Mouse (Mus musculus) left cerebral cortex, adult 2 months (tissue): ENCODE results near the gene Ptpru. TPM values are rescaled to one million over a fixed set of nuclear protein-coding genes. Genes with fewer than 3 reads are reported as not detected.
"Not testable (repeated sequence)": the region's sequence is repeated elsewhere in the genome, so short reads cannot be mapped to it uniquely, and the experiment has no call there.

Experiments
- DNase-seq, 2 experiments: peaks; one replicate each; pipeline ENCODE4 v3.0.0; 2021 to 2022; ENCODE audit warnings: low spot score in 2 of 2, mixed read lengths in 1 of 2; ENCODE audit errors: extremely low spot score in 1 of 2
- H3K27ac ChIP-seq: fragments of 200-600 bp; 2 replicates; pipeline ENCODE4 v1.8.1; 2022
- H3K4me3 ChIP-seq: fragments of 200-600 bp; 2 replicates; pipeline ENCODE4 v1.8.1; 2022
- CTCF ChIP-seq: fragments of 200-600 bp; IDR thresholded peaks from 2 replicates; pipeline ENCODE4 v1.8.1; 2022; ENCODE audit warnings: antibody characterized with exemption, mild to moderate bottlenecking, moderate library complexity
- intact Hi-C: fragments of 180-260 bp; cut with DNase I; formaldehyde crosslinking; loops from one replicate; pipeline ENCODE4 v1.15.1; 2025
- total RNA-seq, 2 experiments: library from RNA; stranded (reverse); gene quantifications; 2 replicates each; pipeline ENCODE4 v1.2.3; 2021

The Ptpru gene
- total RNA-seq, 2 experiments from 2014 or later = 53.4 to 59.2 TPM

DNA sequence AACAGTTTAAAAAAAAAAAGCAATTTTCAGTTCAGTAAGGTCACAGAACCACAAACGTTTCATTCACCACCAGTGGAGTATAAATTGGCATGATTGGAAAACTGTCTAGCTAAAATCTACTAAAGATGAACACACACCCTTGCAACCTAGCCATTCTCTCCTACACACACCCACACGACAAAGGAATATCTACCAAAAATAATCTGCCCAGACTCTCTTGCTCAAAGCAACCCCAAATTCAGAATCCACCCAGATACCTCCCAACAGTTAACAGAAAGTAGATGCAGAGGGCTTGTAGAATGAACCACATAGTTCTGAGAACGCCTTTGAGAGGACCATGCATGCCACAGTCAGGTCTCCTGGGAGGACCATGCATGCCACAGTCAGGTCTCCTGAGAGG, 32.8 kb downstream of the Ptpru start:
- no peak overlapping the region for H3K4me3 ChIP-seq
- DNase-seq = no peak
- no peak overlapping the region for H3K27ac ChIP-seq
- intact Hi-C loops = no loop called here
- TF ChIP-seq CTCF = no peak

DNA sequence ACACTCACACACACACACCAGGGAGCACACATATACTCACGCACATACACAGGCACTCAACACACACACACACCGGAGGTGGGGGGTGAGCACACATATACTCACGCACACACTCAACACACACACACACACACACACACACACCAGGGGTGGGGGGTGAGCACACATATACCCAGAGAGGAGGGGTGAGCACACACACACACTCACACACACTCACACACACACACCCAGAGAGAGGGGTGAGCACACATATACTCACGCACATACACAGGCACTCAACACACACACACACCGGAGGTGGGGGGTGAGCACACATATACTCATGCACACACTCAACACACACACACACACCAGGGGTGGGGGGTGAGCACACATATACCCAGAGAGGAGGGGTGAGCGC, 33.4 kb downstream of the Ptpru start:
- H3K27ac ChIP-seq, DNase-seq, H3K4me3 ChIP-seq, intact Hi-C loops: not testable (repeated sequence)

DNA sequence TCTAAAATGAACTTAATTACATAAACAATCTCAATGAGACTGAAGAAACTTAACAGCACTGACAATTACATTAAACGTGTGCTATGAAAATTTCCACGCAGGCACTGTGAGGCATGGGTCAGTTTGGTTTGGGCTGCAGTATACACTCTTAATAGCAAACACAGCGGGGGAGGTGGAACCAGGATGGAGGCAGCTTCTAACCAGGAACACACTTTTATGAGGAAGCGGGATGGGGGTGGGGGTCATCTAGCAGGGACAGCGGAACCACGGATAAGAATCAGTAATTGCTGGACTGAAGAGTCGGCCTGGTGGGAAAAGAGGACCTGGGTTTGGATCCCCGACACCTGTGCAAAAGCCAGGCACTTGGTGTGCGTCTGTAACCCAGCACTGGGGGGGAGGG, 34.2 kb downstream of the Ptpru start:
- H3K4me3 ChIP-seq = no peak overlapping the region
- no peak for TF ChIP-seq CTCF
- intact Hi-C loops = no loop called here
- no peak overlapping the region for H3K27ac ChIP-seq
- DNase-seq = no peak

DNA sequence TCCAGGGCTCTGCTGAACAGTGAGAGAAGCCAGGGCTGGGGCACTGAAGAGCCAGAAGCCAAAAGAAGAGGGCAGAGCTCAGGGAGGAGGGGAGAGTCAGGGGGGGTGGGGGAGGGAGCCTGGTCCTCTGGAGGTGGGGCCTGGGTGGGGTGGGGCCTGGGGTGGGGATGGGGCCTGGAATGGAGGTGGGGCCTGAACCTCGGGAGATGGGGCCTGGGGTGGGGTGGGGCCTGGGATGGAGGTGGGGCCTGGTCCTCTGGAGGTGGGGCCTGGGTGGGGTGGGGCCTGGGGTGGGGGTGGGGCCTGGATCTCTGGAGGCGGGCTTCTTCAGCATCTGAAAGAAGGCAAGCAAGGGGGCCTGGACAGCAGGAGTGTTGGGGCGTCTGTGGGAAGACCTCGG, 39.1 kb downstream of the Ptpru start:
- intact Hi-C loops = no loop called here
- Histone ChIP-seq H3K27ac (no peak overlapping the region), H3K4me3 (no peak overlapping the region)
- no peak for TF ChIP-seq CTCF
- no peak for DNase-seq

DNA sequence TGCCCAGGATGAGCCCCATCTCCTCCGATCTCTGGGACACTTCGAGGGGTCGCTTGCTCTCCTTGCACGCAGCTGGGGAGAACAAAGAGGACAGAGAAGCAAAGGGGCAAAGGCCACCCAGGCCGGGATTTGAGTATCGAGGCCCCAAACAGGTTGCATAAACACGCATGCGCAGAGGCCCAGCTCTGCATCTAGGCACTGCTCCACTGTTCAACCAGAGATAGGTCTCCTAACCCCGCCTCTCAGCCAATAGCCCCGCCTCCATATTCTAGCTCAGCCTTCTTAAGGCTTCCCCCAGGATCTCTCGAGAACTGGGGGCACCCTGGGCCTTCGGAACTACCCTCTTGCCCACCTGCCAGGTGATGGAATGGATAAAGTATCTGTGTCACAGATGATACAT, 40.2 kb downstream of the Ptpru start:
- intact Hi-C loops = no loop called here
- Histone ChIP-seq H3K4me3 (no peak overlapping the region), H3K27ac (no peak overlapping the region)
- DNase-seq = no peak
- no peak for TF ChIP-seq CTCF

DNA sequence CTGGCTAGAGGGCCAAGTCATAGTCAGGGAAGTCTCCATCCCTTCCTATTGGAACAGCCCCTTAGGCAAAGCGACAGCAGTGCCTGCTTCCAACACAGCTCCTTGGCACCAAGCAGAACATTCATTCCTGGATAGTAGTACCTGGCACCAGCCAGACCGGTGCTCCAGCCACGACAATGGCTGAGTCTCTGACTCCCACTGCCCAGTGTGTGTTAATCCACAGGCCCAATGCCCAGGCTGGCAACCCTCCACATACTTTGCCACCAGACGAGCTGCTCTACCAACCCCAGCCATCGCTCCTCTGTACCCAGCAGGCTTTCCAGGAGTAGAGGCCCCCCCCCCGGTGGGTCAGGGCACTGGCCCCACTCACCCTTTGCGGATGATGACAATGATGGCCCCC, 40.6 kb downstream of the Ptpru start:
- no peak for DNase-seq
- Histone ChIP-seq H3K27ac (no peak overlapping the region), H3K4me3 (no peak overlapping the region)
- TF ChIP-seq CTCF = no peak
- intact Hi-C loops = no loop called here

GRCm38 (mm10) chr4:131796312-131797080, 41.6 kb downstream of the Ptpru start:
- Histone ChIP-seq H3K4me3 (no peak overlapping the region), H3K27ac (no peak overlapping the region)
- intact Hi-C loops = no loop called here
- no peak for TF ChIP-seq CTCF
- no peak for DNase-seq

DNA sequence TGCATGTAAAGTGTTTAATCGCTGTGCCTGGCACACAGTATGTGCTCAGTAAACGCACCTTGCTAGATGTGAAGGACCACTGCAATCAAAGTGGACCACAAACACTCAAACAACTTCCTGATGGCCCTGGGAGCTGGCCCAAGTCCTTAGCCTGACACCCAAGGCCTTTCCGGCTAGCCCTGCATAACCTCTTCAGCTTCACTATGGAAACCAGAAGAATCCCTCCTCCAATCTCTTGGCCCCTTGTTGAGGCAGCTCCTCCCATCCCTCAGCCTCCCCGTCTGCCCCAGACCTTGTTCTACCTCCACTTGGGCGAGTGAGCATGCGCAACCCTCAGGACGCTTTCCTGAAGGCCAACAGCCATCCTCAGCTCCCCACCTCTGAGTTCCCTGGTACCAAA, 51.3 kb downstream of the Ptpru start:
- Histone ChIP-seq H3K27ac (no peak overlapping the region), H3K4me3 (no peak overlapping the region)
- intact Hi-C loops = no loop called here
- no peak for TF ChIP-seq CTCF
- DNase-seq = no peak

- peak; percentile 34 to 58 for DNase-seq
- TF ChIP-seq CTCF = peak; percentile 83
- Histone ChIP-seq H3K27ac (no peak overlapping the region), H3K4me3 (no peak overlapping the region)
- intact Hi-C loops = loop anchor here (1.0 kb wide), 1 partner anchor 50 kb away; no protein-coding TSS in a partner anchor
Observed at GRCm38 (mm10) chr4:131784034-131784433, 54.1 kb downstream of the Ptpru start.

GRCm38 (mm10) chr4:131781023-131781422, 57.1 kb downstream of the Ptpru start:
- Histone ChIP-seq H3K27ac (no peak overlapping the region), H3K4me3 (no peak overlapping the region)
- TF ChIP-seq CTCF = no peak
- no peak for DNase-seq
- intact Hi-C loops = no loop called here

GRCm38 (mm10) chr4:131778616-131779275, 59.3 kb downstream of the Ptpru start:
- TF ChIP-seq CTCF = no peak
- no peak overlapping the region for H3K27ac ChIP-seq
- no peak for DNase-seq
- no peak overlapping the region for H3K4me3 ChIP-seq
- intact Hi-C loops = no loop called here

- no peak for TF ChIP-seq CTCF
- no peak for DNase-seq
- intact Hi-C loops = no loop called here
- Histone ChIP-seq H3K4me3 (no peak overlapping the region), H3K27ac (no peak overlapping the region)
Observed at GRCm38 (mm10) chr4:131771384-131771783, 66.7 kb downstream of the Ptpru start.

DNA sequence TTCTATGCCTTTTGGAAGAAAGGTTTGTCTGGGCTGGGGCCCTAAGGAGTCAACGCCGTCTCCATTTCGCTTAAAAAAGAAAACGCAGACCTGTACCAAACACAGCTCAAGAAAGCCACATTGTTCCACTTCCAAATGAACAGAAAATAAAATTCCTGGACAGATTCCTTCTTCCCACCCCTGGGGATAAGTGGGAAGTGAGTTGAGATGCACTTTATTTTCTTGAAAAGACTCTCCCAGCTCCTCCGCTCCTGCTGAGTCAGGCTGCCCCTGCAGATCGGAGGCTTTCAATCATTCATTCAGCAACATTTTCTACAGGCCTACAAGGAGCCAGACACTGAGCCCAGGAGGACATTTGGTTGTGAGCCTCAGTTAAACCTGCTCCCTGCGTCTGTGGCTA, 74.2 kb downstream of the Ptpru start:
- Histone ChIP-seq H3K27ac (0 out of 2 replicates have a peak overlapping the region, but pooled peaks have one; percentile 16), H3K4me3 (no peak overlapping the region)
- TF ChIP-seq CTCF = no peak
- peak; percentile 20 to 39 for DNase-seq
- intact Hi-C loops = loop anchor here (1.0 kb wide), 1 partner anchor 45 kb away; no protein-coding TSS in a partner anchor
